Mouse (Mus musculus): Measurements from ENCODE around the gene Plxnc1. TPM values are rescaled to one million over a fixed set of nuclear protein-coding genes. Genes with fewer than 3 reads are reported as not detected.
A peak's percentile ranks its signal among the peaks of the same experiment; 100 is the strongest.

Plxnc1 gene
- polyA plus RNA-seq, 1 experiment = 82.8 TPM

- H3K4me3 ChIP-seq (ENCODE audit: insufficient read depth, low read length) = peak overlapping the region; percentile 46
- TF ChIP-seq POLR2A (IDR thresholded peaks at IDR 0.05; ENCODE audit: borderline replicate concordance, low read depth, low read length) = no peak
- TF ChIP-seq CTCF (IDR thresholded peaks at IDR 0.05; ENCODE audit: low read depth, low read length) = no peak
- peaks cover 30% of the 10 kb centered on the region for H3K4me1 ChIP-seq (ENCODE audit: control insufficient read depth, insufficient read depth, low read length)
- peak overlapping the region; percentile 81 for H3K27ac ChIP-seq (ENCODE audit: insufficient read depth, low read depth, low read length)
Observed at GRCm38 (mm10) chr10:94829407-94829806, 115.2 kb downstream of the Plxnc1 start.

GRCm38 (mm10) chr10:94828734-94829230 lies 115.9 kb downstream of the Plxnc1 start:
- Histone ChIP-seq H3K4me3 (ENCODE audit: insufficient read depth, low read length) (peak overlapping the region; percentile 46), H3K4me1 (ENCODE audit: control insufficient read depth, insufficient read depth, low read length) (peaks cover 34% of the 10 kb centered on the region), H3K27ac (ENCODE audit: insufficient read depth, low read depth, low read length) (peak overlapping the region; percentile 47)
- TF ChIP-seq CTCF (IDR thresholded peaks at IDR 0.05; ENCODE audit: low read depth, low read length) = no peak
- TF ChIP-seq POLR2A (IDR thresholded peaks at IDR 0.05; ENCODE audit: borderline replicate concordance, low read depth, low read length) = peak; percentile 54; the same call in 1 of the 2 replicates

GRCm38 (mm10) chr10:94827890-94828733 lies 116.5 kb downstream of the Plxnc1 start:
- Histone ChIP-seq H3K27ac (ENCODE audit: insufficient read depth, low read depth, low read length) (peak overlapping the region; percentile 47), H3K4me3 (ENCODE audit: insufficient read depth, low read length) (peak overlapping the region; percentile 46)

GRCm38 (mm10) chr10:94827325-94827724 lies 117.3 kb downstream of the Plxnc1 start:
- TF ChIP-seq CTCF (IDR thresholded peaks at IDR 0.05; ENCODE audit: low read depth, low read length) = no peak
- no peak for TF ChIP-seq POLR2A (IDR thresholded peaks at IDR 0.05; ENCODE audit: borderline replicate concordance, low read depth, low read length)
- no peak overlapping the region for H3K27ac ChIP-seq (ENCODE audit: insufficient read depth, low read depth, low read length)
- no peak overlapping the region for H3K4me3 ChIP-seq (ENCODE audit: insufficient read depth, low read length)
- H3K4me1 ChIP-seq (ENCODE audit: control insufficient read depth, insufficient read depth, low read length) = peaks cover 34% of the 10 kb centered on the region

More at GRCm38 (mm10) chr10:94827890-94828733, 116.5 kb downstream of the Plxnc1 start:
- H3K4me1 ChIP-seq (ENCODE audit: control insufficient read depth, insufficient read depth, low read length) = peaks cover 34% of the 10 kb centered on the region
- TF ChIP-seq CTCF (IDR thresholded peaks at IDR 0.05; ENCODE audit: low read depth, low read length) (no peak), POLR2A (IDR thresholded peaks at IDR 0.05; ENCODE audit: borderline replicate concordance, low read depth, low read length) (no peak)

- H3K4me3 ChIP-seq (ENCODE audit: insufficient read depth, low read length) = no peak overlapping the region
- H3K4me1 ChIP-seq (ENCODE audit: control insufficient read depth, insufficient read depth, low read length) = peaks cover 31% of the 10 kb centered on the region
- no peak overlapping the region for H3K27ac ChIP-seq (ENCODE audit: insufficient read depth, low read depth, low read length)
- no peak for TF ChIP-seq POLR2A (IDR thresholded peaks at IDR 0.05; ENCODE audit: borderline replicate concordance, low read depth, low read length)
- TF ChIP-seq CTCF (IDR thresholded peaks at IDR 0.05; ENCODE audit: low read depth, low read length) = no peak
Observed at GRCm38 (mm10) chr10:94826436-94826835, 118.2 kb downstream of the Plxnc1 start.

GRCm38 (mm10) chr10:94825951-94826350 lies 118.7 kb downstream of the Plxnc1 start:
- Histone ChIP-seq H3K27ac (ENCODE audit: insufficient read depth, low read depth, low read length) (no peak overlapping the region), H3K4me3 (ENCODE audit: insufficient read depth, low read length) (no peak overlapping the region), H3K4me1 (ENCODE audit: control insufficient read depth, insufficient read depth, low read length) (peaks cover 31% of the 10 kb centered on the region)
- TF ChIP-seq POLR2A (IDR thresholded peaks at IDR 0.05; ENCODE audit: borderline replicate concordance, low read depth, low read length) = no peak
- TF ChIP-seq CTCF (IDR thresholded peaks at IDR 0.05; ENCODE audit: low read depth, low read length) = no peak

- no peak for TF ChIP-seq POLR2A (IDR thresholded peaks at IDR 0.05; ENCODE audit: borderline replicate concordance, low read depth, low read length)
- TF ChIP-seq CTCF (IDR thresholded peaks at IDR 0.05; ENCODE audit: low read depth, low read length) = no peak
- H3K27ac ChIP-seq (ENCODE audit: insufficient read depth, low read depth, low read length) = no peak overlapping the region
- H3K4me3 ChIP-seq (ENCODE audit: insufficient read depth, low read length) = no peak overlapping the region
- peaks cover 22% of the 10 kb centered on the region for H3K4me1 ChIP-seq (ENCODE audit: control insufficient read depth, insufficient read depth, low read length)
Observed at GRCm38 (mm10) chr10:94823971-94824760, 120.5 kb downstream of the Plxnc1 start.

GRCm38 (mm10) chr10:94818781-94819665 lies 125.6 kb downstream of the Plxnc1 start:
- TF ChIP-seq POLR2A (IDR thresholded peaks at IDR 0.05; ENCODE audit: borderline replicate concordance, low read depth, low read length) (no peak), CTCF (IDR thresholded peaks at IDR 0.05; ENCODE audit: low read depth, low read length) (no peak)

GRCm38 (mm10) chr10:94818127-94818526 lies 126.5 kb downstream of the Plxnc1 start:
- H3K4me1 ChIP-seq (ENCODE audit: control insufficient read depth, insufficient read depth, low read length) = no peaks in the 10 kb centered on the region
- no peak overlapping the region for H3K27ac ChIP-seq (ENCODE audit: insufficient read depth, low read depth, low read length)
- TF ChIP-seq POLR2A (IDR thresholded peaks at IDR 0.05; ENCODE audit: borderline replicate concordance, low read depth, low read length) (no peak), CTCF (IDR thresholded peaks at IDR 0.05; ENCODE audit: low read depth, low read length) (no peak)
- no peak overlapping the region for H3K4me3 ChIP-seq (ENCODE audit: insufficient read depth, low read length)

More at GRCm38 (mm10) chr10:94818781-94819665, 125.6 kb downstream of the Plxnc1 start:
- Histone ChIP-seq H3K4me3 (ENCODE audit: insufficient read depth, low read length) (no peak overlapping the region), H3K4me1 (ENCODE audit: control insufficient read depth, insufficient read depth, low read length) (peaks cover under 1% of the 10 kb centered on the region), H3K27ac (ENCODE audit: insufficient read depth, low read depth, low read length) (no peak overlapping the region)

Measured in bone marrow macrophage, adult 2 months (primary cell).